Mouse (Mus musculus) neutrophil, adult 5-6 weeks (primary cell): Measurements from ENCODE around the gene Exoc6b. TPM values are rescaled to one million over a fixed set of nuclear protein-coding genes. Genes with fewer than 3 reads are reported as not detected.
"Not testable (repeated sequence)": the region's sequence is repeated elsewhere in the genome, so short reads cannot be mapped to it uniquely, and the experiment has no call there.

Source experiments
- ATAC-seq: fragments of 151-379, 151-347 bp; 2 replicates; pipeline ENCODE4 v1.8.0; 2017; ENCODE audit warnings: mild to moderate bottlenecking, moderate TSS enrichment; ENCODE audit not compliant: insufficient number of reproducible peaks, poor library complexity, low FRiP score, severe bottlenecking; ENCODE audit errors: extremely low read depth
- total RNA-seq: library from RNA; stranded (forward); fragments of 200-1000 nt; gene quantifications from 2 replicates; pipeline ENCODE4 v1.2.3, GENCODE M21; 2017

Gene Exoc6b
- 13.1 and 15.5 TPM in 2 replicates for total RNA-seq

DNA sequence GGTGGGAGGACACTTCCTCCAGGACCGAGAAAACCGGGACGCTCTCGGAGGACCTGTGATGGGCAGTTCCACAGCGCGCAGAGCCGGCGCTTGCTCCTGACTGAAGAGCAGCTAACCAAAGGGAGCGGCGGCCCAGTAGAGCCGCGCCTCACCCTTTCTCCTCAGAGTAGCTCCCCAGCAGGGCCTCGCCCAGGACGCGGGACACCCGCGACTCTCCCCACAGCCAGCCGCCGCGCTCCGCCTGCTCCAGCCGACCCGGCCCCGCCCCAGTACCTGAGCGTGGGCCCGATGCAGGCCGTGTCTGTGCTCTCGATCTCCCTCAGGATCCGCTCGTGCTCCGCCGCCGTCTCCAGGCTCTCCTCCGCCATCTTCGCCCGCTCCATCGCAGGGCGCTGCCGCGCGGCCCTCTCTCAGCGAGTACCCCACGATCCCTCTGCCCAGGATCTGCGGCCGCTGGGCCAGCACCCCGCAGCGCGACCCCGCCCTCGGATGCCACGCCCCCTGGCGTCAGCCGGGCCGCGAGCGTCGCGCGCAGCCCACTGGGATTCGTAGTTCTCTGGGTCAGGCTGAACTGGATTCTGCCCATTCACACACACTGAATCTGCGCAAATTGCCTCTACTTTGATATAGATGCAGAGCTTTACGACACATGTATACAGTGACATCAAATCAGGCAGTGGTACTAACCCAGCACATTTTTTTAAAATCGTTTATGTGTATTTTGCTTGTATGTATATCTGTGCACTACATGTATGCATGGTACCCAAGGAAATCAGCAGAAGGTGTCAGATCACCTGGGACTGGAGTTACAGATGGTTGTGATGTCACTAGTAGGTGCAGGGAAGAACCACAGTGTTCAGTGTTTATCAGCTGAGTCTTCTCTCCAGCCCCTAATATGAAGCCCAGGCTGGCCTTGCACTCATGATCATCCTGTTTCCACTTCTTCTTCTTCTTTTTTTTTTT is at the start of gene Exoc6b:
Gene Exoc6b (minus strand): TSS at position 491 of the 963 bp plus-strand sequence.
- ATAC-seq, result peak; percentile 62

DNA sequence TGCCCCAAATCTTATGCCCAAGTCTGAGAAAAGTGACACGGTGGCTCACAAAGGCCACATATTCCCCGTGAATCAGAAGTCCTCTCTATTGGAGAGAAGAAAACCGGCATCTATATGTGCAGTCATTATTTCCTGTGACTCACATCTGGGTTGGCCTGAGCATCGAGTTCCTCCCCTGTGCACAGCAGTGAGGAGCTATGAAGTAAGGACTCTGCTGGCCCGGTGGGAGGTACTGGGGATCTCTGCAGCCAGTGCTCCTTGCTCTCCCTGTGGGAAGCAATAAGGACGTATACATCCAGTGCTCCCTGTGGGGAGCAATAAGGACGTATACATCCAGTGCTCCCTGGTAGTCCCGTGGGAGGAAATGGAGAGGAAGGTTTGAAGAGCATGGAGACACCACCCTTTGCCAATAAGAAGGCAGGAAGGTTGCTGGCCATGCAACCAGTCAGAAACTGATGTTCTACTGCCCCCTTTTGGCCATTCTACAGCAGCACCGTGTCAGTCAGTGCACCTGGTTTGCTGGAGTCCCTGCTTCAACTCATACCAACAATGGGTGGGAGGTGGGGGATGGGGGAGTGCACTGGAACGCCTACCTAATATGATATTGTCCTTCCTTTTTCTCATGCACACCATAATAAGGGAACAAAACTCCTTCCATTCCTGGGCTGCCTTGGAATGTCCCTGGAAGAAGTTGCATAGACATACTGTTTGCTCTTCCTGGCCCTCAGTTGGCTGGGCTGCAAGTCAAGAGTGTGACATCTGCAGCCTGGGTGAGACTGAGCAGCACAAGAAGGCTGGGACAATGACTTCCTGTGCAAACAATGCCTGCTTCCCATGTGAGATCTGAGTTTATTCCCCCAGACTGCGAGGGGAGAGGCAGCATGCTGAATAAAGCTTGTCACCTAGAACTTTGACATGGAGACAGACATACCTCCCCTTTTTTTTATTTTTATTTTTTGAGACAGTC is 48.5 kb upstream of the Exoc6b start:
- 0 out of 2 replicates have a peak, but pooled peaks have one; percentile 27 for ATAC-seq

DNA sequence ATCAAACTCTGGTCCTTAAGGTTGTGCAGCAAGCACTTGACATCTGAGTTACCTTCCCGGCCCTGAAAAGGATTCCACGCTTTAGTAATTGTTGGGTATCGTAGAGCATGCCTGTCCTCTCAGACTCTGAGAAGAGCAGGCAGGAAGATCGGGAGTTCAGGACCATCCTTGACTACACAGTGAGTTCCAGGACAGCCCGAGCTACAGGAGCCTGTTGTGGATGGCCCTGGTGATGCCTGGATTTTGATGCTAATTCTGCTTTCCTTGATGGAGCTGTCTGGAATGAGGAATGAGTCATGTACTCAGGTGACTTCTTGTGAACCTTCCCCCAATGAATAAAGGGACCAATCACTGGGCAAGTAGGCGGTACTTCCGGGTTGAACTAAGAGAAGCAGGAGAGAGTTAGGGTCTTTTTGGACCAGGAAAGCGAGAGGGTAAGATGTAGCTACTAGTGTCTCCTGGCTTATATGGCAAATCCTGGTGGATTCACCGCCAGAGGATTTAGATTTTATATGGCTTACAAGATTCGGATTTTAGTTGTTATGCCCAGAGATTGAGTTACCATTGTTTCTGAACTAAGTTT is 35.8 kb upstream of the Exoc6b start:
- ATAC-seq, result no peak

DNA sequence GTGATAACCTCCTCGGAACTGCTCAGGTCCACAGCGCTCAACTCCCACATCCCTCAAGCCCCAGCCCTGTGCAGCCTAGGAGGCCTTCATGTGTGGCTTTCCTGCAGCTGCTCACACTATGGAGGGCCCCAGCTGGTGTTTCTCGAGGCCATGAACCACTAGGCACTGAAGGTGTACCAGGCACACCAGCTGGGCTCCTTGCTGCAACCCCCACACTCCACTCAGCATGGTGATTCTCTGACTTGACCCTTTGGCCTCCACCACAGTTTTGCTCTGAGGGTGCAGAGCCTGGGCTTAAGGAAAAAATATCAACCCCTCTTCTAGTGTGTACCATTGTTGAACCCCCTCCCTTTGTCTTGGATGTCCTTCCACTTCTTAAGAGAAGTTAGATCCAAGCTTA is 34.0 kb upstream of the Exoc6b start:
- ATAC-seq, result no peak

DNA sequence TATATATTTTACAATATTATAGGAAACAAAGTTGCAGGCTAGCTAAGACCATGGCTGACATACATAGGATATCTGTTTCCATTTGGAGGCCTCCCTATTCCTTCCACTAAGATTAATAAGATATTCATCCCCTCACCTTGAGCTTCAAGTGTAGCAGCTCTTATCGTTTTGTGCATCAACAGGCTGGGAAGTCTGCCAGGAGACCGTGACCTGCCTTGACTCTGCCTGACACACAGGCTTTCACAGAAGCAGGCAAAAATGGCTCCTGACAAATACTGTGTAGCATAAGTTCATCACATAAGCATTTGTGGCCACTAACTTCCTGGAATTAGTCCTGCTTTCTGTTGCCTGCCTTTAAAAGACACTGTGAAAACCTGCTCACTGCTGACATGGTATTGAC is 27.1 kb upstream of the Exoc6b start:
- ATAC-seq, result no peak

DNA sequence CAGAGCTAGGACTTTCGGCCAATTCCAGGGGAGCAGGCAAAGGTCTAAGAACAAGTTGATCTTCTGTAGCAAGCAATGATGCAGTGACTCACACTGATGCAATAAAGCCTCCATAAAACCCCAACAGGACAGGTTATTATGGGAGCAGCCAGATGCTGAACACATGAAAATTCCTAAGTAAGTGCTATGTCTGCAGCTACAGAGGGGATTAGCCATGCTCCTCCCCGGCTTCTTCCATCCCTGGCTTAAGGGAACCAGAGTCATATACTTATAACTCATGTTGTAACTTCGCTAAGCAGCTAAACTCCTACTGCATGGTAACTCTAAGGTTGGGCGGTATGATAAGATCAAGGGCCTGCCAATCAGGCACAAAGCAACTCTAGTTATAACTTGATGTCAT is 18.1 kb upstream of the Exoc6b start:
- ATAC-seq, result no peak

DNA sequence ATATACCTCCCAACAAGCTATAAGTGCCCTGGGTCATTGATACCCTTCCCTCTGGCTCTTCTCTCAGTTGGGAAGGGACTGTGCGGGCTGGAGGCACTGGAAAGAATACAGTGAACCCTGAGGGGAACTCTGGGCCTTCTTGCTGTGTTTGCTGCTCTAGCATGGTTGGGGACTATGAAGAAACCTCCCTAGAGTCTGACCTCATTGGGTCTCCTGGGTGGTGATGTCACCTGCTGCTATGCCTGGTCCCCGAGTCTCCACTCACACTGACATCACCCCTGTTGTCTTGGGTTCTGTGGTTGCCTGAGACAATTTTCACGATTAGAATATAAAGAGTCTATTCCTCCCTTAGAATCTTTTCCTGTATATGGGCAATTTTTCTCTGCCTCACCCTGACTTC is 17.3 kb upstream of the Exoc6b start:
- no peak for ATAC-seq

DNA sequence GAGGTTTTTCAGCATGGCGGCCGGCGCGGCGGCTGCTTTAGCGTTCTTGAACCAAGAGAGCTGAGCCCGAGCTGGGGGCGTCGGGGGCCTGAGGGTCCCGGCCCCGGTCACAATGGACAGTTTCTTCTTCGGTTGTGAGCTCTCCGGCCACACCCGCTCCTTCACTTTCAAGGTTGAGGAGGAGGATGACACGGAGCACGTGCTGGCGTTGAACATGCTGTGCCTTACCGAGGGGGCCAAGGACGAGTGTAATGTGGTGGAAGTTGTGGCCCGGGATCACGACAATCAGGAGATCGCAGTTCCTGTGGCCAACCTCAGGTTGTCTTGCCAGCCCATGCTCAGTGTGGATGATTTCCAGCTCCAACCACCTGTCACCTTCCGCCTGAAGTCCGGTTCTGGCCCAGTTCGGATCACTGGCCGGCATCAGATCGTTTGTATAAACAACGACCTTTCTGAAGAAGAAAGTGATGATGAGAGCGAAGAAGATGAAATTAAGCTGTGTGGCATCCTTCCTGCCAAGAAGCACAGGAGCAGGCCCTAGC is 6.9 kb upstream of the Exoc6b start:
- ATAC-seq, result not testable (repeated sequence)

DNA sequence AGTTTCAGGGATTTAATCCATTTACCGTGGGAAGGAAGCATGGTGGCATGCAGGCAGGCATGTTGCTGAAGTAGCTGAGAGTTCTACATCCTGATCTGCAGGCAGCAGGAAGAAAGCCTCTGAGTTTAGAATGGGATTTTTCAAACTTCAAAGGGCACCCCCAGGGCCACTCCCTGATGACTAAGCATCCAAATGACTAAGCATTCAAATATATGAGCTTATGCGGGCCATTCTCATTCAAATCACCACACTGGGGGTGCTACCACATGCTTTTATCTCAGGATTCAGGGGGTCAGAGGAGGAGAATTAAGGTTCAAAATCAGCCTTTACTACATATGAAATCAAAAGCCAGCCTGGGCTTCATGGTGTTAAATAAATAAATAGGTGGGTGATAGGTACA is 5.7 kb upstream of the Exoc6b start:
- ATAC-seq, result no peak

DNA sequence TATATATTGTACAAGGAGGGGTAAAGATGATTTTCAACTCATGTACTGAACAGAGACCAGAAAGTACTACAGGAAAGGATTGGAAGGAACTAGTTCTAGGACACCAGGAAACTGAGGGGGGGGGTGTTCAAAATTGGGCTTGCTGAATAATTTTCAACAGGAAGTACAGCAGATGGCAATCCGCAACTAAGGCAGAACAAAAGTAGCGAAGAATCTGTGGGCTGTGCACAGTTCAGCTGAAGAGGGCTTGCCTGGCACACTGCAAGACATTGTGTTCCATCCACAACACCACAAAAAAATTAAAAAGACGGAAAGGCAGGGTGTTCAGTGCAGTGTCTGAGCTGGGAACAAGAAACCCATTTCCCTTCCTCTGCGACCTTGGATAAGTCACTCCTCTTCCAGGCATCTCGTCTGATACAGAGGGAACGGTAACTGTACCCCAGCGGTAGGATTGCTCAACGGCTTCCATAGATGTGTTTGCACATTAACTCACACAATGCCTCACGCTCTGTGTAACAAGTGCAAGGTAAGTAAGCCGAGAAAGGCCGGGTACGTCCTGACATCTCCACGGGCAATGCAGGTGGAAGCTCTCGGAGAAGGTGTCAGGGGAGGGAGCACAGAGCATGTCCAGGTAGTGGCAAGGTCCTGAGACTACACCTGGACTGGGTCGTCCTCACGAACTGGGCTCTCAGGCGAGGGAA is 841 bp downstream of the Exoc6b start:
- no peak for ATAC-seq

DNA sequence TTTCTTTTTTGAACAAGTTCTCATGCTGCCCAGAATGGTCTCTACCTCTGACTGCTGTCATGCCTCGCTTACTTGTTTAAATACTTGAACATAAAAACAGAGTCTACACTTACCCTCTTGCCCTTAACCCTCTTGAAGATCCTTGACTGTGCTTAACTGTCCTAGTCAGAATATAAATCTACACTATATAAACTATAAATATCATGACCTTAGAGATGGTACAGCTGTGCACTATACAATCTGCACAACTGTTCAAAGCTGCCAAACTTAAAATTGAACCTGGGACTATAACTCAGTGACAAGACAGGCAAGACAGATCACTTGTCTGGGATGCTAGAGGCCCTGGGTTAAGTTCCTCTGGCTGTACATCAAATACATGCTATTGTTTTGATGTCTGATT is 11.7 kb downstream of the Exoc6b start:
- ATAC-seq, result no peak

DNA sequence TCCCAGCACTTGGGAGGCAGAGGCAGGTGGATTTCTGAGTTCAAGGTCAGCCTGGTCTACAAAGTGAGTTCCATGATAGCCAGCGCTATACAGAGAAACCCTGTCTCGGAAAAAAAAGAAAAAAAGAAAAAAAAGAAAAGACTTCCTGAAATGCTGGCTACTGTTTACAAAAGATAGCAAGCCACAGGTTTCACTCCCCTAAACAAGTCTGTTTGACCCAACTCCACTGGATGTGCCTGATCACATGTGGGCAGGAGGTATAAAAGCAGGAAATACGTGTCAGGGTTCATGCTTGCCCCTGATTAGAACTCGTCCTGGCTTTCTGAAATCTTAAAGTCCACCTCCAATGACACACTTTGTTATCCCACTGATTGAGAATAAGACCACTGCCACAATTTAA is 18.2 kb downstream of the Exoc6b start:
- no peak for ATAC-seq

DNA sequence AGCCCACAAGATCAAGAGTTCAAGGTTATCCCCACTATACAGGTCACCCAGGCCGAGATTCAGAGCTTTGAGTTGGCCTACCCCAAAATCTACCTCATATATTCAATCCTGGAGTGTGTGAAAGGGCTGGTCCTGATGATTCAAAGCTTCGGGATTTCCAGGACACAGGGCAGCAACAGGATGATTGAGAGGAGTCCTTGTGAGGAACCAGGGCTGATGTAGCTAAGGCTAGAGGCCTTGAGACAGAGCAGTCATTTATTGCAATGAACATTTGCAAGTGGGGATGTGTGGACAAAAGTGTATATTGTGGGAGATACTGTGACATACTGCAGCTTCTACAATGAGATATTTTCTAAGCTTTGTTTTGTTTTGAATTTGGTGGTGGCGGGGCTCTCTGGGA is 22.8 kb downstream of the Exoc6b start:
- ATAC-seq, result no peak

DNA sequence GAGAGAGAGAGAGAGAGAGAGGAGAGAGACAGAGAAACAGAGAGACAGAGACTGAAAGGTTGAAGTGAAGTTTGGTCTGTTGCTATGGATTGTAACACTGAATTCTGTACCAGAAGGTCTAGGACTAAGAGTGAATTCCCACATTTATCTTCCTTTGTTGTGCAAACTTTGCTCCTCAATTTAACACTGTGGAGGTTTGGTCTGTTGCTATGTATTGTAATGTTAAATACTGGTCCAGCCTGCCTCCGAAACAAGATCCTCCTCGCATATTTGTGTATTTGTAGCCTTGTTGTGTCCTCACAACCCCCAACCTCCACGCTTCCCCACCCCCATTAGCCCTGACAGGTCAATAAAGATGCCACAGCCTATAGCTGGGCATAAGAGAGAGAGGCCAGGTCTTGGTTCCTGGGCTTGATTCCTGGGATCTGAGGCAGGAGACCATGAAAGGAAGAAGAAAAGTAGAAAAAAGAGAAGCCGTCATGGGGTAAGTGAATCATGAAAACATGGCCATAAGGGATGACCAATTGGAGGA is 24.6 kb downstream of the Exoc6b start:
- no peak for ATAC-seq

DNA sequence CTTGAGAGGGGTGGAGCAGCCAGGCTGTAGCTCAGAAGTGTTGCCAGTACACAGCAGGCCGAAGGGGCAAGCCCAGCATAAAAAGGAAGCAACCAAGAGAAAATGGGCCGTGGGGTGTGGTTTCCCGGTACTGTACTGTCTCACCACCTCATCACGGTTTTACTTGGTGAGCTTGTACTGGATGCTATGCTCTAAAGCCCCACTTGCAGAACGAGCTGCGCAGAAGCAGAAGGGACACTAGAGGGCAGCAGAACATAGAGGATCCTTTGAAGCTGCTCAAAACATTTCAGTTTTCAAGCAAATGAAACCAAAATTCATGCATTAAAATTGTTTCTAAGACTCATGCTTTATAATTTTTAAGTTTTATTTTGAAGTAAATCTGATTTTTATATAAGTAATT is 31.6 kb downstream of the Exoc6b start:
- ATAC-seq, result peak; percentile 64; the same call in 1 of the 2 replicates

DNA sequence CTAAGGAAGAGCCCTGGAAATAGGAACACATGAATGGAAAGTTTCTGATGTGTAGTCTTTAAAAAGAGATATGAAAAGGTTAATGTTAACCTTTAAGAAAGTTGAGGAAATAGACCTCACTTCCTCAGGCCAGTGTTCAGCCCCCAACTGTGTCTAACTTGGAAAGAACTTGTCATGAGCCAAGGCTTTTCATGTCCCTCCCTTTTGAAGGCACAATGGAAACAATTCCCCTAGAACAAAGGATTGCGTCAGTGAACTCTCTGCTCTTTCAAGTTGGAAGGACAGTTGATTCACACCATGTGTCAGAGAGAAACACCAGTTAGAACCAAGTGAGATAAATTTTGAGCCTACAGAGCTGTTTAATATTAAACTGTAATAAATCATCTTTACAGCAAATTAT is 39.6 kb downstream of the Exoc6b start:
- ATAC-seq, result no peak

DNA sequence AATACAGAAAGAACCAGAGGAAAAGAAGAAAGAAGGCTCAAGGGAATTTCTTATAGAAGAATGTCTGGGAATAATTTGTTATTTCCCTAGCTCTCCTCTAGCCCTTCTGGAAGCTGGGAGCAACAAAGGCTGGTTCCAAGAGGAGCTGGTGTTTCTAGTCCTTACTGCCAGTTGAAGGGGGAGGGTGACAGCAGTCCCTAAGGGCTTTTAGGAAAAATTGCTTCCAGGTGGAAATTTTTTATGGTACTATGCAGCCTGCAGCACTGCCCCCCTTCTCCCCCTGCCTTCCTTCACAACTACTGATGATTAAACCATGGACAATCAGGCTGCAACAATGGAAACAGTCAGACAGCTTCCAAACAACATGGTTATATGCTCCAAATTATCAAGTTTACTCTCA is 44.9 kb downstream of the Exoc6b start:
- no peak for ATAC-seq

DNA sequence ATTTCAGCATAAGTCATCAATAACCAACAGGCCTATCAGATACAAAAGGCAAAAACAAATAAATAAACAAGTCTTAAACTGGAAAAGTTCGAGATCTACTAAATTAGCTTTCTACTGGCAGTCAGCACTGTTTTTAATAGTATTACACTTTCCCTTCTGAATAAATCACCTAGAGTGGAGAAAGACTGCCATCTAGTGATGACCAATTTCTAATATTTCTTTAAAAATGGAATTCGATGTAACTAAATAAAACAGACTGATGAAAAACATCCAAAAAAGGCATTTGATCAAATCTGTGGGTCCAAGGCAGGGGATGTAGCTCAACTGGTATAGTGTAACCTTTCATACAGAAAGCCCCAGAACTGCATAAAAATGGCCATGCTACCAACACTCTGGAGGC is 52.3 kb downstream of the Exoc6b start:
- no peak for ATAC-seq
